Mouse (Mus musculus): ENCODE data around the gene Zfp512b.

DNA sequence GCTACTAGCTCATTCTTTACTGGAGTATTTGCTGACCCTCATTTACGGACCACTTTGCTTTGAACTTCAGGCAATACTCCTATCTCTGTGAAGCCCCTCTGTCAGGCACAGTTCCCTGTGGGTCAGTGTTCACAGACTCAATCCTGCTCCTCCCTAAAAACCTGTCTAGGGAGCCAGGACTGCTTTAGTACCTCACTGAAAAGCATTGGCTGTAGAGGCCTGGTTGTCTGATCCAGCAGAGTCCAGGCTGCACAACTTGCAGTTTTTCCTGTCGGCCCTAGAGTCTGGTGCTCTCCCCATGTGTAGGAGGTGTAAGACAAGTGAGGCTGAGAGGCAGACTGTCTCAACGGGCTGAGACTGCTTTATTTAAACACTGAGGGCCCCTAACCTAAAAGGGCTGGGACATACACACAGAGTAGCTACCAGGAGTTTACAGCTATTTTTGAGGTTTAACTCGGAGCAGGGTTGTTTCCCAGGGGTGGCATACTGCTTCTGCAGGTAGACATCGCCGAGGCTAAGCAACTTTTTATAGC lies 7.7 kb upstream of the Zfp512b start:
- TF ChIP-seq POLR2A (IDR thresholded peaks at IDR 0.05; ENCODE audit: low read depth, low read length) (no peak), CTCF (IDR thresholded peaks at IDR 0.05; ENCODE audit: extremely low read depth, insufficient read length, insufficient replicate concordance, low read depth, low read length) (no peak)
